Mouse (Mus musculus) embryonic fibroblast, embryonic 13.5 days (primary cell): ENCODE measurements around the gene Olfr432.

Source experiments
- CTCF ChIP-seq: IDR thresholded peaks from 2 replicates; pipeline ENCODE4 v1.5.1; 2011; ENCODE audit warnings: mild to moderate bottlenecking, control low read depth, low read length, moderate library complexity, borderline replicate concordance; ENCODE audit not compliant: insufficient read depth
- POLR2A ChIP-seq: IDR thresholded peaks from 2 replicates; pipeline ENCODE4 v1.6.1; 2011; ENCODE audit warnings: low read depth, mild to moderate bottlenecking, control low read depth, low read length, moderate library complexity

DNA sequence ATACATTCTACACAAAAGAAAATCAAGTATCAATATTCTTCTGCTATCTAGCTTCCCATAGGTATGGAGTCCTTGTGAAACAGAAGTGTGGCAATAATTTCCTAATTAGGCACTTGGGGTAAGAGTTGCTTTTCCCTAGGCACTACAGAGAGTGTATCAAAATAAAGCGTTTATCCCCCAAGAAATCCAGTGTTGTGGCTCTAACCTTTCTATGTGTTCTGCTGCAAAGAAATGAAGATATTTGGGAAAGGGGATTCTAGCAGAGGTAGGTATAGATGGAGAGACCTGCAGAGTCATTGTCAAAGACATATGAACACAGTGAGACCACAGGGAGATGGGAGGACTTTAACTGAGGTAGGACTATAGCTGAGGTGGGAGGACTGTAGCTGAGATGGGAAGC lies 47.6 kb downstream of the Olfr432 start, which contains the start of gene Olfr427:
- TF ChIP-seq CTCF (no peak), POLR2A (no peak)
